Mouse (Mus musculus) lung, postnatal 0 days (tissue): ENCODE measurements at regions not wholly inside any gene's neighbourhood (a gene's known extent, or its start where the extent isn't known, plus 50 kb on each side); places are given as distances from the start of the nearest gene placed in this dataset.

Experiments
- ATAC-seq: fragments of 200-750 bp; cut with Nextera tagmentation; 2 replicates; pipeline ENCODE4 v1.8.0; 2017; ENCODE audit warnings: moderate library complexity
- DNase-seq: peaks from one replicate; pipeline ENCODE4 v3.0.0-alpha.2; 2016; ENCODE audit warnings: low spot score
- H3K27ac ChIP-seq: fragments of 300-500 bp; sonication (generic); 2 replicates; pipeline ENCODE4 v1.5.1; 2014; ENCODE audit warnings: antibody characterized with exemption, mild to moderate bottlenecking, low read length, mixed read lengths
- H3K27me3 ChIP-seq: fragments of 300-500 bp; sonication (generic); replicated peaks from 2 replicates; pipeline ENCODE4 v1.6.1; 2014; ENCODE audit warnings: low read length, mixed read lengths; ENCODE audit not compliant: insufficient read depth
- H3K36me3 ChIP-seq: fragments of 300-500 bp; sonication (generic); 2 replicates; pipeline ENCODE4 v1.6.1; 2014; ENCODE audit warnings: low read length, mixed read lengths; ENCODE audit not compliant: insufficient read depth
- H3K4me1 ChIP-seq: fragments of 300-500 bp; sonication (generic); 2 replicates; pipeline ENCODE4 v1.6.1; 2014; ENCODE audit warnings: antibody characterized with exemption, low read depth, low read length, mixed read lengths; ENCODE audit not compliant: insufficient read depth
- H3K4me2 ChIP-seq: fragments of 300-500 bp; sonication (generic); replicated peaks from 2 replicates; pipeline ENCODE4 v1.6.1; 2014; ENCODE audit warnings: low read depth, mild to moderate bottlenecking, low read length, moderate library complexity, mixed read lengths
- H3K4me3 ChIP-seq: fragments of 300-500 bp; sonication (generic); 2 replicates; pipeline ENCODE4 v1.5.1; 2014; ENCODE audit warnings: low read depth, low read length
- H3K9ac ChIP-seq: fragments of 300-500 bp; sonication (generic); replicated peaks from 2 replicates; pipeline ENCODE4 v1.6.1; 2014; ENCODE audit warnings: low read depth, mild to moderate bottlenecking
- H3K9me3 ChIP-seq: fragments of 300-500 bp; sonication (generic); 2 replicates; pipeline ENCODE4 v1.6.1; 2016; ENCODE audit warnings: low read length, mixed read lengths
- CTCF ChIP-seq: IDR thresholded peaks from 2 replicates; pipeline ENCODE4 v1.5.1; 2016; ENCODE audit warnings: antibody characterized with exemption, mild to moderate bottlenecking
- EP300 ChIP-seq: IDR thresholded peaks from 2 replicates; pipeline ENCODE4 v1.6.1; 2016; ENCODE audit warnings: antibody characterized with exemption, mild to moderate bottlenecking, control low read depth
- WGBS: fragments of 180-500 bp; shearing (Covaris S2); extraction: QIAGEN DNeasy Blood & Tissue Kit; methylation state at CpG from one replicate; pipeline ENCODE4 v1.1.7; 2014; 5-methylcytosine and 5-hydroxymethylcytosine counted together

GRCm38 (mm10) chr2:103848923-103849700 is 51.7 kb upstream of the Caprin1 start:
- no peaks in the 10 kb centered on the region for H3K4me1 ChIP-seq
- ATAC-seq = 0 out of 2 replicates have a peak, but pooled peaks have one; percentile 49
- no peak overlapping the region for H3K9ac ChIP-seq
- no peak overlapping the region for H3K4me3 ChIP-seq
- no peak overlapping the region for H3K27ac ChIP-seq
- no peak for TF ChIP-seq EP300
- TF ChIP-seq CTCF = peak; percentile 84
- H3K36me3 ChIP-seq = no peaks in the 10 kb centered on the region
- H3K4me2 ChIP-seq = no peak overlapping the region
- H3K9me3 ChIP-seq = no peaks in the 10 kb centered on the region
- peak; percentile 68 for DNase-seq
- 72% methylated on average over 9 of the region's 9 CpGs for WGBS
- no peaks in the 10 kb centered on the region for H3K27me3 ChIP-seq

- Histone ChIP-seq H3K4me3 (no peak overlapping the region), H3K27ac (no peak overlapping the region), H3K4me2 (no peak overlapping the region), H3K9me3 (no peaks in the 10 kb centered on the region), H3K36me3 (no peaks in the 10 kb centered on the region), H3K9ac (no peak overlapping the region), H3K4me1 (no peaks in the 10 kb centered on the region), H3K27me3 (no peaks in the 10 kb centered on the region)
- TF ChIP-seq EP300 (no peak), CTCF (no peak)
- DNase-seq (no peak), ATAC-seq (no peak)
- WGBS = 77% methylated on average over 9 of the region's 9 CpGs
Observed at GRCm38 (mm10) chr2:103849766-103850530, 52.5 kb upstream of the Caprin1 start.

GRCm38 (mm10) chr2:103850531-103850816 is 53.0 kb upstream of the Caprin1 start:
- Histone ChIP-seq H3K27me3 (no peaks in the 10 kb centered on the region), H3K4me3 (no peak overlapping the region), H3K4me2 (no peak overlapping the region), H3K27ac (no peak overlapping the region), H3K4me1 (no peaks in the 10 kb centered on the region), H3K9ac (no peak overlapping the region), H3K36me3 (no peaks in the 10 kb centered on the region), H3K9me3 (no peaks in the 10 kb centered on the region)
- WGBS = 72% methylated on average over 5 of the region's 5 CpGs
- no peak for DNase-seq
- no peak for TF ChIP-seq CTCF
- TF ChIP-seq EP300 = no peak
- ATAC-seq = no peak

GRCm38 (mm10) chr2:103851171-103851570 is 53.7 kb upstream of the Caprin1 start:
- Histone ChIP-seq H3K4me1 (no peaks in the 10 kb centered on the region), H3K27me3 (no peaks in the 10 kb centered on the region), H3K9me3 (no peaks in the 10 kb centered on the region), H3K36me3 (no peaks in the 10 kb centered on the region), H3K27ac (no peak overlapping the region), H3K9ac (no peak overlapping the region), H3K4me2 (no peak overlapping the region), H3K4me3 (no peak overlapping the region)
- ATAC-seq (no peak), DNase-seq (no peak)
- 67% methylated on average over 3 of the region's 3 CpGs for WGBS
- no peak for TF ChIP-seq CTCF
- TF ChIP-seq EP300 = no peak

GRCm38 (mm10) chr2:103861226-103861625 is 63.8 kb upstream of the Caprin1 start:
- DNase-seq = no peak
- Histone ChIP-seq H3K36me3 (no peaks in the 10 kb centered on the region), H3K4me1 (no peaks in the 10 kb centered on the region), H3K27me3 (no peaks in the 10 kb centered on the region), H3K27ac (no peak overlapping the region), H3K4me3 (no peak overlapping the region), H3K9ac (no peak overlapping the region), H3K9me3 (no peaks in the 10 kb centered on the region), H3K4me2 (no peak overlapping the region)
- 74% methylated on average over 8 of the region's 8 CpGs for WGBS
- no peak for TF ChIP-seq CTCF
- TF ChIP-seq EP300 = no peak
- no peak for ATAC-seq

- WGBS = 68% methylated on average over 2 of the region's 2 CpGs
- no peaks in the 10 kb centered on the region for H3K27me3 ChIP-seq
Observed at GRCm38 (mm10) chr2:103864254-103864653, 66.8 kb upstream of the Caprin1 start.

More at GRCm38 (mm10) chr2:103864254-103864653, 66.8 kb upstream of the Caprin1 start:
- DNase-seq = no peak
- no peak for TF ChIP-seq CTCF
- no peak for TF ChIP-seq EP300
- Histone ChIP-seq H3K27ac (no peak overlapping the region), H3K36me3 (no peaks in the 10 kb centered on the region), H3K9ac (no peak overlapping the region), H3K4me3 (no peak overlapping the region), H3K4me1 (no peaks in the 10 kb centered on the region), H3K4me2 (no peak overlapping the region), H3K9me3 (no peaks in the 10 kb centered on the region)
- ATAC-seq = no peak
